Mouse (Mus musculus): ENCODE measurements around the gene Fam19a3.
"Not testable (repeated sequence)": the region's sequence is repeated elsewhere in the genome, so short reads cannot be mapped to it uniquely, and the experiment has no call there.

The Fam19a3 gene

DNA sequence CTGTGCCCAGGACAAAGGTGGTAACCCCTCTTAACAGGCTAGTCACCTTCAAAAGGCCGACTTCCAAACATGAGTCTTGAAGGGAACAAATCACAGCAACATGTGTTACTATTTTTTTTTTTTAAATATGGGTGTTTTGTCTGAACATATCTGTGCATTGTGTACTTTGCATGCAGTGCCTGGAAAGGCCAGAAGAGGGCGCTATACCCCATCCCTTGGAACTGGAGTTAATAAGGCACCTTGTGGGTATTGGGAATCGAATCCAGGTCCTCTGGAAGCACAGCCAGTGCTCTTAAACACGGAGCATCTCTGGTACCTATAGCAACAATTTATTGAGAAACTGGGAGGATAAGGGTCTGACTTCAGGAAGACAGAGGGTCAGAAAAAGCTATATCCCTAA is 16.6 kb downstream of the Fam19a3 start:
- DNase-seq (ENCODE audit: low spot score in 2 of 2) = peak in 1 of 2 experiments; percentile 26

DNA sequence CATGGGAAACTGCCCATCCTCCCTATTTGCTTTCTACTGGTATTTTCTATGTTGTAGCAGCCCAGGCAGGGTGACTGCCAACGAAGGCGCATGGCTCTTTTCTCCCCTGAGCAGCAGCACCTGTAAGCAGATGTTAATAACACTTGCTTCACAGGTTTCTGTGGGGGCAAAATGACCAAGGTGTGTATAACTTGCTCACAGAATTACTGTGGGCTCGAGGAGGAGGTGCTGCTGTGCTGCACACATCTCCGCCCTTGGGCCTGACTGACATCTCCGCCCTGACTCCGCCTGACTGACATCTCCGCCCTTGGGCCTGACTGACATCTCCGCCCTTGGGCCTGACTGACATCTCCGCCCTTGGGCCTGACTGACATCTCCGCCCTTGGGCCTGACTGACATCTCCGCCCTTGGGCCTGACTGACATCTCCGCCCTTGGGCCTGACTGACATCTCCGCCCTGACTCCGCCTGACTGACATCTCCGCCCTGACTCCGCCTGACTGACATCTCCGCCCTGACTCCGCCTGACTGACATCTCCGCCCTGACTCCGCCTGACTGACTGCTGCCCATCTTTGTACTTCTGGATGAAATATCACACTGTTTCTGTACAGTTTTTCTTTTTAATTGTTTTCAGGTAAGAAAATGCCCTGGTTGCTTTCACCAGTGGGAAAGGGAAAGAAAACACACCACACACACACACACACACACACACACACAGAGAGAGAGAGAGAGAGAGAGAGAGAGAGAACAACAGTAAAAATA is 19.4 kb downstream of the Fam19a3 start:
- DNase-seq (ENCODE audit: low spot score in 2 of 2) = not testable (repeated sequence)

DNA sequence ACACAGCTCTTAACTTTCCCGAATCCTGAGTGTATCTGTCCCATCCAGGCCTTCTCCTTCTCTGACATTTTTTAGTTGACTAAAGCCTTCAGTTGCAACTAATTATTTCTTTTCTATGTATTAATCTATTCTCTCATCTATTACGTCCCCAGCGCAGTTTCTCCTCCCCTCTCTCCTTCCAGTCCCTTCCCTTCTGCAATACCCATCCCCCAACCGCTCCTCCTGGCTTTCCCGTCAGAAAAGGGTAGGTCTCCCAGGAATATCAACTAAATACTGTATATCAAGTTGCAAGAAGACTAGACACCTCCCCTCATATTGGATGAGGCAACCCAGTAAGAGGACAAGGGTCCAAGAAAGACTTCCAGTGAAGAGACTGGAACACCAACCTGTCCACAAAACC is 22.8 kb downstream of the Fam19a3 start:
- DNase-seq (ENCODE audit: low spot score in 2 of 2) = no peak

DNA sequence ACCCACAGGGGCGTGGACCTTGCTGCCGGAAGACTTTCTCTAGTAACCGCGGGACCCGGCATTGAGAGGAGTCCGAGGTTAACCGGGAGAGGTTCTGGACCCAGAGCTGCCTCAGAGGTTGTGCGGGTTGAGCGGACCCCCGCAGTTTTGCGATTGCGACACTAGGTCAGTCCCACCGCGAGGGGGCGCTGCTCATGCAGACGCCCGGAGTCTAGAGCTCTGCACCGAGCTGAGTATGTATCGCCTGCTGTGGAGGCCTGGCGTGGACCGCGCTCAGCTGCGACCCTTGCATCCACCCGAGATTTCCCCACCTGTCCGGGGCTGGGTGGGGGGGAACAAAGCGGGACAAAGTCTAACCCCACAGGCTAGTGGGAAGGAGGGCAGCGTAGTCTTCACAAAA is 23.2 kb downstream of the Fam19a3 start:
- peak; percentile 45 to 81 for DNase-seq (ENCODE audit: low spot score in 2 of 2)

DNA sequence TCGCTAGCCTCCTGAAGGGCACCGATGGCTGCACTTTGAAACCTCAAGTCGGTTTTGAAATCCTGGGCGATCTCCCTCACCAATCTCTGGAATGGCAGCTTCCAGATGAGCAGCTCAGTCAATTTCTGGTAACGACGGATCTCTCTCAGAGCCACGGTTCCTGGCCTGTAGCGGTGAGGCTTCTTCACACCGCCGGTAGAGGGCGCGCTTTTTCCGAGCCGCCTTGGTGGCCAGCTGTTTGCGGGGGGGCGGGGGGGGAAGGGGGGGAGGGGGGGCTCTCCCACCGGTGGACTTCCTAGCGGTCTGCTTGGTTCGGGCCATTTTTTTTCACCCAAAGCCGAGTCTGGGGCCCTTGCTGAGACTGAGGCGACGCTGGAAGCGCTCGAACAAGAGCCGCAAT is 28.8 kb downstream of the Fam19a3 start:
- peak in 1 of 2 experiments; percentile 40 for DNase-seq (ENCODE audit: low spot score in 2 of 2)

DNA sequence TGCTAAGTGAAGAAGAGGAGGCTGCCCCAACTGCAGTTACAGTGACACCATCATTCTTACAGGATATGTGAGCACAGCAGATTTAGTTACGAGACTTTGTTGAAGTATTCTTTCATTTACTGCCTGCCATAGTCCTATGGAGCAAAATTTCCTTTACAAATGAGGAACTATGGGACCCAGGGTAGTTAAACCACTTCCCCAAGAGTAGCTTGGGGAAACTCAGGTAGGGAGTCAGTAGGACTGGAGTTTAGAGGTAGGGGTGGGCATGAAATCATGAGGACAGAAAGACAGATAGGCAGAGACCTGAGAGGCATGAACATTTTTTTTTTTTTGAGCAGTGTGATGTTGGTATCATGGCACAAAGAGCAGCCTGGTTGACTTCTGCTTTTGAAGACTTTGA is 37.8 kb downstream of the Fam19a3 start:
- DNase-seq (ENCODE audit: low spot score in 2 of 2) = no peak

DNA sequence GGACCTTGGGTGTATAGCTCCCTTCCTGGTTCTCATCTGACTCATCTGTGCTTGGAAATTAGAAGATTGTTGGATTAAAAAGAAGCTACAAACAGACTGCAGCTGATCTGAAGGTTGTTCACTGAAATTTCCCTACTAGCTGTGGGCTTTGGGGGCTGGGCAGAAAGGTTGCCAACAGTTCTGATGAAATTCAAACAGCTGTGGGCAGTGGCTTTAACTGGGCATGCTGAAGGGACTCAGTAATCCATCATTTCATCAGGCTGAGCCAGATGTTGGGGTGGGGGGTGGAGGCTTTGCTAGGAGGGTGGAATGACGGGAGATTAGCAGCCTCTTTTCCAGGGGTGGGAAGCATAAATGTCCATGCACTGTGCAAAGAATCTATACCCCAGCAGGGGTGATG is 38.5 kb downstream of the Fam19a3 start:
- DNase-seq (ENCODE audit: low spot score in 2 of 2) = no peak

DNA sequence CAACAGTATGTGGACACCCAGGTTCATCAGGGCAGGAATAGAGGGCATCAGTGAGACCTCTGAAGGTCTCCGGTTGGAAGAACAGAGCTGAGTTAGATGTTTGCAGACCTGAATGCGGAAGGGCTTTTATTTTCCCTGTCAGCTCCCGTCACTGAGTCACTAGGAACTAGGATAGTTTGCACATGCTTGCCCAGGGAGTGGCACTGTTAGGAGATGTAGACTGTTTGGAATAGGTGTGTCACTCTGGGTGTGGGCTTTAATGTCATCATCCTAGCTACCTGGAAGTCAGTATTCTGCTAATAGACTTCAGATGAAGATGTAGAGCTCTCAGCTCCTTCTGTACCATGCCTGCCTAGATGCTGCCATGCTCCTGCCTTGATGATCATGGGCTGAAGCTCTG is 39.7 kb downstream of the Fam19a3 start:
- DNase-seq (ENCODE audit: low spot score in 2 of 2) = no peak

DNA sequence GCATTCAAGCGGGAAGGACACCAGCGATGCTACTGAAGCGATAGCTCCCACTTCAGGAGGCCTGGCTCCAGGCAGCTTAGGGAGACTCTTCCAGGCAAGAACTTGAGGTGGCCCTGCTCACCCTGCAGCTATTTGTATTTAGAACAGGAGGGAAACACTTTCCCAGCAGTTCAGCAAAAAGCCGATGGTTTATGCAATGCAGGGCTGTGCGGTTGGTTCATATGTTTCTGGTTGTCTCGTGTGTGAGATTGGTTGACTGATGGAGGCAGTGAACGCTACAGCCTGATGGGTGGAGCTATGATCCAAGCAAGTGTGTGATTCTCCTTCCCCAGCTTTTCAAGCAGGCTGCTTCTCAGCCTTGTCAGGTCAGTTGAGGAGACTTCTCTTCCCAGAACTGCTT is 47.0 kb downstream of the Fam19a3 start:
- DNase-seq (ENCODE audit: low spot score in 2 of 2) = no peak

DNA sequence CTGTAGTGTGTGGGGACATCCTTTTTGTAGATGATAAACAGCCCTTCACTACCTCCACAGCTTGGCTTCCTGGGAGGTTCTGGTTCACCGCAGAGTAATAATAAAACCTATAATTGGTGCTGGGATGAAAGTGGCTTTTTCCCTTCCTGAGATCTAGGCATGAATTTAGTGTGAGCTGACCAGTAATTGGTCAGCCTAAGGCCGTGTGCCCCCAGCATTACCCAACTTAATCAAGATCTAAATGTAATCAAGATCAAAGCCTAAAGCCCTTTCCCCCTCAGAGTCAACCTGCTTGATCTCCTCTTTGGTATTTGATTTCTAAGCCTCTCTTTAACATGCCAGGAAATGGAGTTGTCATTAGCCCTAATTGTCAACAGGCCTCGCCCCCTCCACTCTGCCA is 48.7 kb downstream of the Fam19a3 start:
- DNase-seq (ENCODE audit: low spot score in 2 of 2) = no peak

DNA sequence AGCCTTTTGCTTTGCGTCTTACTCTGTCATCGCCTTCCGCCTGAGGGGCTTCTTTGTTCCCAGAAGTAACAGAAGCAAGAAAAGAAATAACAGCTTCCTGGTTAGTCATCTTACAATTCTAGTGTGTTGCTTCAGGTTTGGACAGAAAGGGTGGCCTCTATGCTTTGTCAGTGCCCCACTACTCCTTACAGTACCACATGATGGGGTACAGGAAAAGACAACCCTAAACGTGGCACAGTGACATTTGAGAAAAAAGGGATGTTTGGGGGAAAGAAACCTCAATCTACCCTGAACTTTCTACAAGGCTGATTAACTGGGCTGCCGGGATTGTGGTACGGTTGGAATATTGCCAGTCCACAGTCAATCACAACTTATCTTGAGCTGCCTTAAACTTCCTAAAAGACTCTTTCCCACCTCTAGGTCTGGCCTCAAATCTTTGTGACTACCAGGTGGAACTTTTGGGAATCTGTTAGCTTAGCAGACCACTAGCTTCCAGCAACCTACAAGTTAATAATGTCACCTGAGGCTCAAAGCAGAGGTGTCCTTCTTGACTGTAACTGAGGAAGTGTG is 52.3 kb downstream of the Fam19a3 start:
- no peak for DNase-seq (ENCODE audit: low spot score in 2 of 2)
